Mouse (Mus musculus) lung, postnatal 10 days (tissue): ENCODE measurements around the gene Prpf6.

Experiments
- DNase-seq: peaks from one replicate; pipeline ENCODE4 v3.0.0; 2021

The Prpf6 gene

GRCm38 (mm10) chr2:181591528-181592085 lies at the start of gene Prpf6:
Gene Prpf6, plus strand, starts transcription at chr2:181591868.
- peak; percentile 32 for DNase-seq

GRCm38 (mm10) chr2:181546142-181546541 lies 45.5 kb upstream of the Prpf6 start:
- no peak for DNase-seq

- DNase-seq: no peak
These were observed 43.4 kb upstream of the Prpf6 start for GRCm38 (mm10) chr2:181548227-181548626.

DNA sequence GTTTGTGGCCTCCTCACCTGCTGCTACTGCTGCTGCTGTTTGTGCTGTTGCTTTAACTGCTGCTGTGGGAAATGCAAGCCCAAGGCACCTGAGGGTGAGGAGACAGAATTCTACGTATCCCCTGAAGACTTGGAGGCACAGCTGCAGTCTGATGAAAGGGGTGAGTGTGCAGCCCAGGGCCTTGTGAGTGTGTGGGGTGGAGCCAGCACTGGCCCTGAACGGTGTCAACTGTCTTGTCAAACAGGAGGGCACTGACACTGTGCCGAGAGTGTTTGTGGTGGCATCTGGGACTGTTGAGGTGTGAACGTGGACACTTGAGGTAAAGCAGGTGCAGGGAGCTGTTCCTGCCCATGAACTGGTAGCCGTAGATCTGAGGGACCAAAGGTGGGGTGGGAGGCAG lies 43.0 kb upstream of the Prpf6 start:
- DNase-seq: no peak

DNA sequence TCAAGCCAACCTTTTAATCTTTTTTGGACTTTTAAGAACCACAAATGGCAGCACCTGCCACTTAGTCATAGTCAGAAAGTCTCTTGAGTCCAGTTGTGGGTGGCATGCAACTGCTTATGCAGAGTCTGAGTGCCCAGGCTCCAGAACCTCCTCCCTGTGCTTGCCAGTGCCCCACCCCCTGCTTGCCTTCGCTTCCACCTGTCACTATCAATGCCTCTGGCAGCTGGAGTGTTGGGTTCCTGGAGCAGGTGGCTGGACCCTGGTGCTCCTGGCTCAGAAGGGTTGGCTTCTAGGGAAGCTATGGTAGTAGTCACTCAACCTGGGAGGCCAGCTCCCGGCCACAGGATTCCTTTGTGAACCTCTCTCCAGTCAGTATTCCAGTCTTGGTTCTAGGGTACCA lies 41.4 kb upstream of the Prpf6 start:
- no peak for DNase-seq

- no peak for DNase-seq
These were observed 37.9 kb upstream of the Prpf6 start for GRCm38 (mm10) chr2:181553772-181554171.

GRCm38 (mm10) chr2:181567338-181567737 lies 24.3 kb upstream of the Prpf6 start:
- no peak for DNase-seq

- DNase-seq: peak; percentile 68
These were observed 23.2 kb upstream of the Prpf6 start for GRCm38 (mm10) chr2:181568272-181569008.

GRCm38 (mm10) chr2:181569856-181570255 lies 21.8 kb upstream of the Prpf6 start:
- no peak for DNase-seq

DNA sequence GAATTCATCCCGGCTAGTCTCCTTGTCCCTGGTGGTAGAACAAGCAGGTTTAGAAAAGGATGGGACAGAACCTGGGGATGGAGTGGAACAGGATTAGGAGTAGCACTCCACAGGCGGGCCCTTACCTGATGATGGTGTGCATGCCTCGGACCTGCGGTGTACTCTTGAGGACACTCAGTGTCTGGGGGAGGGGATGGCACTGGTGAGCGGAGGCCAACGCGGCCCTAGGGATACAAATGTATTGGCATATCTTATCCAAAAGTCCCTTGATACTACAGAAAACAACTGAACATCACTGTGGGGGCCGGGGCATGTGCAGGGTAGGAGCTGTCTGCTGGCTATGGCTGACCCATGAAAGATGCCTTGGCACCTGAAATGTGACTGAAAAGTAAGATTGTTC lies 21.3 kb upstream of the Prpf6 start:
- no peak for DNase-seq

GRCm38 (mm10) chr2:181570921-181571595 lies 20.6 kb upstream of the Prpf6 start:
- no peak for DNase-seq

DNA sequence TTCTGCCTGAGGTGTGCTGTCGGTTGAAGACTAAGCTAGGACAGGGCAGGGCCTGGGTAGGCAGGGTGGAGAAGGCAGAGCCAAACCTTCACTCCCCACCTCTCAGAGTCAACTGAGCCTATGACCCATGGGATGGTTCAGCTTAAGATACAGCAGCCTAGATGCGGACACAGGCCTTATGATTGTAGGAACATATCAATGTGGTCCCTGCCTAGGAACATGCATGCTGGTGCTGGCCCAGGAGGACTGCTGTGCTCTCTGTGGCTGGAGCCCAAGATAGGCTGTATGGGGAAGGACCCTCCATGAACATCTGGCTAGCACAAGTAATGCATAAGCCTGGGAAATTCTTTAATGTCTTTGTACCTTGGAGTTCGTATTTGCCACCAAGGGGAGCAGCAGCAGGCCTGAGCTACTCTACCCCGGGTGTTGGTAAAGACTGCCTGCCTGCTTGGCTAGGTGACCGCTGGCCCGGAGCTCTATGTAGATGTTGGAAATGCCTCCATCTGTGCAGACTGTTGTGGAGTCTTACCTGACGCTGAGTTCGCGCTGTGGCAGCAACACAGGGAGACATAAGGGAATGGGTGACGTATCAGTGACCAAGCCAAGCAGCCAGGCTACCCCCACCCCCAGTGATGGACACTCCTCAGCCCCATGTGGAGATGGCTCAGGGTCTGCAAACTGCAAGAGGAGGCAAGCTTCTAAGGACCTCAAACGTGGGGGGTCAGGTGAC lies 19.6 kb upstream of the Prpf6 start:
- no peak for DNase-seq

- no peak for DNase-seq
These were observed 18.4 kb upstream of the Prpf6 start for GRCm38 (mm10) chr2:181572921-181573920.

GRCm38 (mm10) chr2:181573961-181574360 lies 17.7 kb upstream of the Prpf6 start:
- DNase-seq: no peak

- no peak for DNase-seq
These were observed 16.6 kb upstream of the Prpf6 start for GRCm38 (mm10) chr2:181574921-181575545.

DNA sequence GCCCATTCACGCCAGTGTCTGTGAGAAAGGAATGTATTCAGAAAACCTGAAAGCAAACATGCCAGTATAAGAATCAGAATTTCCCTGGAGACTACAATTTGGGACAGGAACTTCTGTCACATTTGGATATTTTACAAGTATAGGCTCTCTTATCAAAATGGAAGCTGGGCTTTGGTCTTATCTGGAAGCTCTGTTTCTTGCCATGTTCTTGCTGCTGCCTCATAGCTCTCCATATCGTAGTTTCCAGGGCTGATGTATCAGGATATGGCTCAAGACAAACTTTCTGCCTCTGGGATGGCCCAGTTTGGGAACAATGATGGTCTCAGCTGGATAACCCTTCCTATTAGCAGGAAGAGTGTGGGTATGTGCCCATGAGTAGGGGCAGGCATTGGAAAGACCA lies 15.1 kb upstream of the Prpf6 start:
- no peak for DNase-seq

GRCm38 (mm10) chr2:181577126-181577525 lies 14.5 kb upstream of the Prpf6 start:
- DNase-seq: no peak

- no peak for DNase-seq
These were observed 13.6 kb upstream of the Prpf6 start for GRCm38 (mm10) chr2:181577981-181578581.

DNA sequence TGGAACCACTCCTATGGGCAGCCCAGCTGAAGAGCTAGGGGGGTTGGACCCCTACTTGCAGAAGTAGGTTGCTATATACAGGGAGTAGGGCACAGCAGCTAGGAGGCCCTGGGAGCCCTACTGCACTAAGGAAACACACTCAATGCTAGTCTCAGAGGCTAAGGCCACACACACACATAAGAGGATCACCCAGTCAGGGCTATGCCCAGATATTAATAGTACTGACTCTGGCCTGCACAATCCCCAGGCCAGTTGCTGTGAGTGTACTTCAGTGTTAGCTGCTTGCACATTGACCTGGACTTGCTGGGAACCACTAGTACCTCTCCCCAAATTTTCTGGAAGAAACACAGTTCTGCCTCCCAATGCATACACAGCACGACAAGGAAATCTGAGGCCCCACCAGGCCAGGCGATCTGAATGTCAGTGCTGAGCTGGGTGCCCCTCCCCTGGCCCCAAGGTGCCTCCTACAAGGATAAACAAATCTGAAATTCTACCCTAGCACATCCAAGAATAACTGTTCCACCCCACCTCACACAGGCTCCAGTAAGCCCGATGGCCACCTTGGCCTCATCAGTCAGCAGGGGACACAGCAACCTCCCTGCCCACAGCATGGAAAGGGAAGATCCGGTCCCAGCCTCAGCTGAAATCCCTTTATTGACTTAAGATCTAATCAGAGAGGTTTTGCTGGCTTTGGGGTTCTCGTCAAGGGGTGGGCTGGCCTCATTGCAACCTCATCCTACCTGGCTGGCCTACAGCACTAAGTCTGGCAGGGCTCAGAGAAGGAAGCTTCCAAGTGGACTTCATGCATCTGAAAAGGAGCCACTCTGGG lies 12.7 kb upstream of the Prpf6 start:
- DNase-seq: no peak

GRCm38 (mm10) chr2:181579681-181580080 lies 12.0 kb upstream of the Prpf6 start:
- no peak for DNase-seq
